ENCODE assay signal across 14 mouse cellular contexts in genomic region chr17:73194575-73194974, GRCm38 (mm10).
DNase-seq lines count a peak whose midpoint lies in the region; ATAC-seq and TF ChIP-seq lines count a peak whose summit lies in the region.
"Had no signal": no experiment of that assay in that cellular context is flagged by ENCODE, and none has a peak within 500 bp of the region (broad histone marks: within the 10 kb centered on the region; RNA-seq: fewer than 3 reads in every experiment).

No protein-coding gene starts in this region.

- H3K9ac ChIP-seq in lung, embryonic 15.5 days: no peak overlapping the region
- no peak overlapping the region for H3K9ac ChIP-seq in kidney, embryonic 16.5 days (replicated peaks; ENCODE audit: low read length)
- no peak overlapping the region for H3K9ac ChIP-seq in forebrain, embryonic 13.5 days
- H3K9ac ChIP-seq: limb, embryonic 15.5 days; midbrain, embryonic 13.5 days had no signal

- no peak for ATAC-seq in lung, embryonic 15.5 days (ENCODE audit: borderline replicate concordance, extremely low read depth, low FRiP score, low TSS enrichment)
- ATAC-seq in kidney, embryonic 16.5 days (ENCODE audit: low FRiP score, low TSS enrichment): no peak
- ATAC-seq in forebrain, embryonic 13.5 days: no peak
- ATAC-seq: forebrain, embryonic 14.5 days; hindbrain, embryonic 16.5 days; midbrain, embryonic 13.5 days had no signal

- WGBS in lung, embryonic 15.5 days: 79% methylated on average over 6 of the region's 6 CpGs
- 95% methylated on average over 6 of the region's 6 CpGs for WGBS in kidney, embryonic 16.5 days
- WGBS in forebrain, embryonic 13.5 days: 93% methylated on average over 6 of the region's 6 CpGs

- H3K4me3 ChIP-seq in gastrocnemius, adult 2 months: no peak overlapping the region
- H3K4me3 ChIP-seq in lung, embryonic 15.5 days: no peak overlapping the region
- H3K4me3 ChIP-seq in kidney, embryonic 16.5 days (ENCODE audit: low read length): no peak overlapping the region
- H3K4me3 ChIP-seq in forebrain, embryonic 13.5 days: no peak overlapping the region
- H3K4me3 ChIP-seq: limb, embryonic 15.5 days; midbrain, embryonic 13.5 days had no signal

- no peaks in the 10 kb centered on the region for H3K36me3 ChIP-seq in lung, embryonic 15.5 days
- 0 out of 2 replicates have a peak, but pooled peaks cover 3% of the 10 kb centered on the region for H3K36me3 ChIP-seq in kidney, embryonic 16.5 days (ENCODE audit: insufficient read depth, low read length)
- H3K36me3 ChIP-seq in forebrain, embryonic 13.5 days (ENCODE audit: poor library complexity, severe bottlenecking): no peaks in the 10 kb centered on the region

- intact Hi-C loops in gastrocnemius, adult 2 months (cut with DNase I): no loop called here

- no peaks in the 10 kb centered on the region for H3K9me3 ChIP-seq in lung, embryonic 15.5 days
- no peaks in the 10 kb centered on the region for H3K9me3 ChIP-seq in kidney, embryonic 16.5 days (ENCODE audit: low read length)
- no peaks in the 10 kb centered on the region for H3K9me3 ChIP-seq in forebrain, embryonic 13.5 days (replicated peaks)
- H3K9me3 ChIP-seq: limb, embryonic 15.5 days; midbrain, embryonic 13.5 days had no signal

- no peaks in the 10 kb centered on the region for H3K27me3 ChIP-seq in lung, embryonic 15.5 days
- no peaks in the 10 kb centered on the region for H3K27me3 ChIP-seq in kidney, embryonic 16.5 days (ENCODE audit: insufficient read depth, low read length)
- H3K27me3 ChIP-seq in forebrain, embryonic 13.5 days: no peaks in the 10 kb centered on the region
- H3K27me3 ChIP-seq: limb, embryonic 15.5 days; midbrain, embryonic 13.5 days had no signal

- no peak for TF ChIP-seq CTCF in gastrocnemius, adult 2 months (IDR thresholded peaks at IDR 0.05)

- peak; percentile 97 for DNase-seq in heart, adult 11 months
- DNase-seq in heart, adult 8-10 months (ENCODE audit: low spot score): no peak
- peak; percentile 90 for DNase-seq in Muller cell, postnatal 12 days (ENCODE audit: inconsistent ontology term)
- DNase-seq in gastrocnemius, adult 2 months: peak; percentile 74
- DNase-seq in testis, postnatal 10 days (ENCODE audit: low spot score): no peak
- DNase-seq: cerebellum, adult 9-11 months; kidney, postnatal 4 days had no signal

- H3K4me1 ChIP-seq in lung, embryonic 15.5 days: peaks cover 14% of the 10 kb centered on the region
- no peaks in the 10 kb centered on the region for H3K4me1 ChIP-seq in kidney, embryonic 16.5 days (ENCODE audit: insufficient read depth, low read length)
- no peaks in the 10 kb centered on the region for H3K4me1 ChIP-seq in forebrain, embryonic 13.5 days
- H3K4me1 ChIP-seq: limb, embryonic 15.5 days; midbrain, embryonic 13.5 days had no signal

- H3K4me2 ChIP-seq in lung, embryonic 15.5 days: no peak overlapping the region
- H3K4me2 ChIP-seq in kidney, embryonic 16.5 days (replicated peaks; ENCODE audit: low read depth, low read length): no peak overlapping the region
- no peak overlapping the region for H3K4me2 ChIP-seq in forebrain, embryonic 13.5 days
- H3K4me2 ChIP-seq: limb, embryonic 15.5 days; midbrain, embryonic 13.5 days had no signal

- H3K27ac ChIP-seq in gastrocnemius, adult 2 months: peak overlapping the region; percentile 78
- peak overlapping the region; percentile 86 for H3K27ac ChIP-seq in lung, embryonic 15.5 days
- no peak overlapping the region for H3K27ac ChIP-seq in kidney, embryonic 16.5 days (ENCODE audit: low read length)
- no peak overlapping the region for H3K27ac ChIP-seq in forebrain, embryonic 13.5 days
- H3K27ac ChIP-seq: limb, embryonic 15.5 days; midbrain, embryonic 13.5 days had no signal

Comparison
In these comparisons a context has a peak if more than half of its experiments do, and no peak if none do; other contexts are left out.
1. DNase-seq: peak in heart, adult 11 months (single experiment), Muller cell, postnatal 12 days (single experiment) and gastrocnemius, adult 2 months (single experiment); none in heart, adult 8-10 months (single experiment) and testis, postnatal 10 days (single experiment).
2. H3K27ac ChIP-seq: peak in gastrocnemius, adult 2 months (single experiment) and lung, embryonic 15.5 days (single experiment); none in kidney, embryonic 16.5 days (single experiment) and forebrain, embryonic 13.5 days (single experiment).